Mouse (Mus musculus) CD8-positive naive resting alpha-beta T cell, adult 57 days (primary cell): ENCODE measurements around the gene Gm21812. TPM values are rescaled to one million over a fixed set of nuclear protein-coding genes. Genes with fewer than 3 reads are reported as not detected.

Experiments
- total RNA-seq: library from RNA; stranded (reverse); gene quantifications from one replicate; pipeline ENCODE4 v1.2.4, GENCODE M21; 2023

The Gm21812 gene
- total RNA-seq: not detected

GRCm38 (mm10) chrY:9347084-9347483 is at the start of gene Gm21812:
Gene Gm21812 (minus strand): TSS chrY:9347184.

Other genes with a start within 250 kb of the Gm21812 start
- gene Gm21292, start 213.3 kb downstream of the Gm21812 start, total RNA-seq: not detected
- gene Gm21721, start 145.0 kb downstream of the Gm21812 start, total RNA-seq: not detected
- not detected for gene Gm21874, start 69.0 kb upstream of the Gm21812 start, total RNA-seq